Mouse (Mus musculus) MEL (cell line): ENCODE results near the gene Pde6d. TPM values are rescaled to one million over a fixed set of nuclear protein-coding genes. Genes with fewer than 3 reads are reported as not detected.

Source experiments
- DNase-seq: peaks from one replicate; pipeline ENCODE4 v3.0.0; 2011; ENCODE audit warnings: low read depth, low spot score
- H3K27ac ChIP-seq: 2 replicates; pipeline ENCODE4 v1.5.1; 2012; ENCODE audit warnings: low read depth, mild to moderate bottlenecking, control low read depth, low read length, moderate library complexity; ENCODE audit not compliant: control insufficient read depth
- H3K27me3 ChIP-seq, 2 experiments: fragments of 150-350 bp in 1 of 2; sonication (generic) in 1 of 2; 2 replicates each; pipeline ENCODE4 v1.6.1; 2012; ENCODE audit warnings: low read length in 2 of 2, mild to moderate bottlenecking in 2 of 2, improper control_type of control experiment in 1 of 2, moderate library complexity in 1 of 2; ENCODE audit not compliant: insufficient read depth in 2 of 2, control insufficient read depth in 1 of 2
- H3K36me3 ChIP-seq, 2 experiments: 2 replicates each; pipeline ENCODE4 v1.6.1; 2012 to 2014; ENCODE audit warnings: low read length in 2 of 2, improper control_type of control experiment in 1 of 2, inconsistent platforms in 1 of 2, mild to moderate bottlenecking in 1 of 2; ENCODE audit not compliant: insufficient read depth in 2 of 2, control insufficient read depth in 1 of 2
- H3K4me1 ChIP-seq, 2 experiments: fragments of 150-350 bp in 1 of 2; sonication (generic) in 1 of 2; 2 replicates each; pipeline ENCODE4 v1.6.1; 2012; ENCODE audit warnings: low read length in 2 of 2, improper control_type of control experiment in 1 of 2, mild to moderate bottlenecking in 1 of 2; ENCODE audit not compliant: insufficient read depth in 2 of 2, control insufficient read depth in 1 of 2
- H3K4me3 ChIP-seq, 2 experiments: fragments of 150-350 bp in 1 of 2; sonication (generic) in 1 of 2; 2 replicates each; pipeline ENCODE4 v1.5.1; 2012; ENCODE audit warnings: low read depth in 2 of 2, low read length in 2 of 2, mild to moderate bottlenecking in 2 of 2, moderate library complexity in 2 of 2, control low read depth in 1 of 2, improper control_type of control experiment in 1 of 2; ENCODE audit not compliant: control insufficient read depth in 1 of 2, insufficient read depth in 1 of 2
- H3K79me2 ChIP-seq: 2 replicates; pipeline ENCODE4 v1.6.1; 2012; ENCODE audit warnings: mild to moderate bottlenecking, low read length, moderate library complexity; ENCODE audit not compliant: control insufficient read depth, poor library complexity, insufficient read depth
- H3K9ac ChIP-seq: 2 replicates; pipeline ENCODE4 v1.6.1; 2012; ENCODE audit warnings: low read depth, mild to moderate bottlenecking, control low read depth, low read length, moderate library complexity; ENCODE audit not compliant: control insufficient read depth, poor library complexity, severe bottlenecking
- H3K9me3 ChIP-seq: fragments of 150-350 bp; sonication (generic); replicated peaks from 2 replicates; pipeline ENCODE4 v1.6.1; 2012; ENCODE audit warnings: mild to moderate bottlenecking, low read length, improper control_type of control experiment, moderate library complexity; ENCODE audit not compliant: insufficient read depth
- CHD1 ChIP-seq: IDR thresholded peaks from 2 replicates; pipeline ENCODE4 v1.6.1; 2012; ENCODE audit warnings: low read depth, mild to moderate bottlenecking, inconsistent platforms, low read length, improper control_type of control experiment
- CHD2 ChIP-seq: IDR thresholded peaks from 2 replicates; pipeline ENCODE4 v1.6.1; 2011; ENCODE audit warnings: low read length, improper control_type of control experiment
- CTCF ChIP-seq, 3 experiments: IDR thresholded peaks in 2 of 3; conservative IDR thresholded peaks in 1 of 3; 2 replicates each; pipeline ENCODE4 v1.5.1; 2011 to 2012; ENCODE audit warnings: low read length in 3 of 3, low read depth in 2 of 3, mild to moderate bottlenecking in 2 of 3, improper control_type of control experiment in 1 of 3, inconsistent platforms in 1 of 3, mixed read lengths in 1 of 3, moderate library complexity in 1 of 3; ENCODE audit not compliant: control insufficient read depth in 1 of 3, insufficient read depth in 1 of 3, poor library complexity in 1 of 3, severe bottlenecking in 1 of 3
- E2F4 ChIP-seq: IDR thresholded peaks from 2 replicates; pipeline ENCODE4 v1.6.1; 2011; ENCODE audit warnings: low read depth, low read length, improper control_type of control experiment, borderline replicate concordance
- ELF1 ChIP-seq: IDR thresholded peaks from 2 replicates; pipeline ENCODE4 v1.6.1; 2014; ENCODE audit warnings: low read depth, mild to moderate bottlenecking, inconsistent platforms, low read length, improper control_type of control experiment, moderate library complexity
- EP300 ChIP-seq, 2 experiments: IDR thresholded peaks; 2 replicates each; pipeline ENCODE4 v1.6.1; 2011; ENCODE audit warnings: improper control_type of control experiment in 2 of 2, low read length in 2 of 2, low read depth in 1 of 2, mild to moderate bottlenecking in 1 of 2
- ETS1 ChIP-seq: IDR thresholded peaks from 2 replicates; pipeline ENCODE4 v1.6.1; 2012; ENCODE audit warnings: low read depth, mild to moderate bottlenecking, inconsistent platforms, low read length, improper control_type of control experiment, moderate library complexity
- GABPA ChIP-seq: IDR thresholded peaks from 2 replicates; pipeline ENCODE4 v1.6.1; 2012; ENCODE audit warnings: low read depth, mild to moderate bottlenecking, inconsistent platforms, low read length, improper control_type of control experiment, moderate library complexity
- GATA1 ChIP-seq: IDR thresholded peaks from 2 replicates; pipeline ENCODE4 v1.6.1; 2011; ENCODE audit warnings: low read depth, low read length, improper control_type of control experiment
- HCFC1 ChIP-seq: IDR thresholded peaks from 2 replicates; pipeline ENCODE4 v1.6.1; 2012; ENCODE audit warnings: low read depth, mild to moderate bottlenecking, inconsistent platforms, low read length, improper control_type of control experiment, moderate library complexity
- JUND ChIP-seq: IDR thresholded peaks from 2 replicates; pipeline ENCODE4 v1.6.1; 2011; ENCODE audit warnings: low read depth, mild to moderate bottlenecking, improper control_type of control experiment, low read length
- KAT2A ChIP-seq: conservative IDR thresholded peaks from 2 replicates; pipeline ENCODE4 v1.6.1; 2012; ENCODE audit warnings: low read depth, low read length, improper control_type of control experiment, inconsistent platforms
- MAFK ChIP-seq: IDR thresholded peaks from 2 replicates; pipeline ENCODE4 v1.6.1; 2011; ENCODE audit warnings: low read depth, mild to moderate bottlenecking, low read length, improper control_type of control experiment, borderline replicate concordance
- MAX ChIP-seq: IDR thresholded peaks from 2 replicates; pipeline ENCODE4 v1.6.1; 2011; ENCODE audit warnings: low read length, improper control_type of control experiment
- MEF2A ChIP-seq: IDR thresholded peaks from 2 replicates; pipeline ENCODE4 v1.6.1; 2014; ENCODE audit warnings: low read depth, mild to moderate bottlenecking, inconsistent platforms, low read length, improper control_type of control experiment; ENCODE audit not compliant: poor library complexity, insufficient replicate concordance, severe bottlenecking; ENCODE audit errors: extremely low read depth
- MXI1 ChIP-seq: IDR thresholded peaks from 2 replicates; pipeline ENCODE4 v1.6.1; 2011; ENCODE audit warnings: mild to moderate bottlenecking, low read depth, low read length, improper control_type of control experiment
- MYB ChIP-seq: IDR thresholded peaks from 2 replicates; pipeline ENCODE4 v1.6.1; 2011; ENCODE audit warnings: mild to moderate bottlenecking, low read depth, low read length, improper control_type of control experiment
- NELFE ChIP-seq: IDR thresholded peaks from 2 replicates; pipeline ENCODE4 v1.6.1; 2011; ENCODE audit warnings: low read depth, low read length, improper control_type of control experiment
- NRF1 ChIP-seq: IDR thresholded peaks from 2 replicates; pipeline ENCODE4 v1.6.1; 2014; ENCODE audit warnings: low read depth, mild to moderate bottlenecking, inconsistent platforms, low read length, improper control_type of control experiment, moderate library complexity; ENCODE audit not compliant: poor library complexity, insufficient read depth, severe bottlenecking
- POLR2A ChIP-seq, 2 experiments: IDR thresholded peaks; 2 replicates each; pipeline ENCODE4 v1.6.1; 2011 to 2012; ENCODE audit warnings: low read length in 2 of 2, mild to moderate bottlenecking in 2 of 2, control low read depth in 1 of 2, improper control_type of control experiment in 1 of 2, low read depth in 1 of 2, moderate library complexity in 1 of 2; ENCODE audit not compliant: control insufficient read depth in 1 of 2, insufficient read depth in 1 of 2, poor library complexity in 1 of 2
- POLR2AphosphoS2 ChIP-seq: IDR thresholded peaks from 2 replicates; pipeline ENCODE4 v1.6.1; 2011; ENCODE audit warnings: low read length, improper control_type of control experiment
- POLR2AphosphoS5 ChIP-seq: IDR thresholded peaks from 2 replicates; pipeline ENCODE4 v1.6.1; 2012; ENCODE audit warnings: low read depth, borderline replicate concordance, mild to moderate bottlenecking, inconsistent platforms, low read length, moderate library complexity, mixed read lengths
- RAD21 ChIP-seq: IDR thresholded peaks from 2 replicates; pipeline ENCODE4 v1.6.1; 2011; ENCODE audit warnings: mild to moderate bottlenecking, low read depth, low read length, improper control_type of control experiment
- SIN3A ChIP-seq: IDR thresholded peaks from 2 replicates; pipeline ENCODE4 v1.6.1; 2012; ENCODE audit warnings: low read length, improper control_type of control experiment, inconsistent platforms
- SMC3 ChIP-seq: IDR thresholded peaks from 2 replicates; pipeline ENCODE4 v1.6.1; 2011; ENCODE audit warnings: low read depth, low read length, improper control_type of control experiment
- TAL1 ChIP-seq: IDR thresholded peaks from 2 replicates; pipeline ENCODE4 v1.6.1; 2012; ENCODE audit warnings: mild to moderate bottlenecking, inconsistent platforms, low read length, moderate library complexity, mixed read lengths
- TBP ChIP-seq: IDR thresholded peaks from 2 replicates; pipeline ENCODE4 v1.8.0; 2011; ENCODE audit warnings: low read depth, low read length, improper control_type of control experiment
- TCF12 ChIP-seq: IDR thresholded peaks from 2 replicates; pipeline ENCODE4 v1.6.1; 2014; ENCODE audit warnings: low read depth, mild to moderate bottlenecking, inconsistent platforms, low read length, improper control_type of control experiment, moderate library complexity
- UBTF ChIP-seq: IDR thresholded peaks from 2 replicates; pipeline ENCODE4 v1.6.1; 2012; ENCODE audit warnings: low read depth, mild to moderate bottlenecking, inconsistent platforms, low read length, improper control_type of control experiment, moderate library complexity, borderline replicate concordance; ENCODE audit not compliant: insufficient read depth
- USF1 ChIP-seq: IDR thresholded peaks from 2 replicates; pipeline ENCODE4 v1.6.1; 2014; ENCODE audit warnings: low read depth, mild to moderate bottlenecking, inconsistent platforms, low read length, improper control_type of control experiment, moderate library complexity
- USF2 ChIP-seq, 2 experiments: IDR thresholded peaks; 2 replicates each; pipeline ENCODE4 v1.6.1; 2011 to 2012; ENCODE audit warnings: improper control_type of control experiment in 2 of 2, low read length in 2 of 2, borderline replicate concordance in 1 of 2, inconsistent platforms in 1 of 2, low read depth in 1 of 2, mild to moderate bottlenecking in 1 of 2; ENCODE audit not compliant: insufficient read depth in 1 of 2
- ZC3H11A ChIP-seq: IDR thresholded peaks from 2 replicates; pipeline ENCODE4 v1.6.1; 2012; ENCODE audit warnings: low read depth, mild to moderate bottlenecking, inconsistent platforms, low read length, improper control_type of control experiment
- ZKSCAN1 ChIP-seq: IDR thresholded peaks from 2 replicates; pipeline ENCODE4 v1.6.1; 2012; ENCODE audit warnings: low read depth, mild to moderate bottlenecking, inconsistent platforms, low read length, improper control_type of control experiment, moderate library complexity
- ZMIZ1 ChIP-seq: IDR thresholded peaks from 2 replicates; pipeline ENCODE4 v1.6.1; 2012; ENCODE audit warnings: low read depth, mild to moderate bottlenecking, inconsistent platforms, low read length, improper control_type of control experiment, moderate library complexity
- ZNF384 ChIP-seq: IDR thresholded peaks from 2 replicates; pipeline ENCODE4 v1.6.1; 2012; ENCODE audit warnings: low read depth, mild to moderate bottlenecking, inconsistent platforms, low read length, improper control_type of control experiment
- polyA plus RNA-seq, 2 experiments: library from polyadenylated mRNA; stranded (reverse) in 1 of 2; unstranded in 1 of 2; fragments of >175 nt in 1 of 2; fragments of >200 nt in 1 of 2; gene quantifications; 2 replicates each; pipeline versions ENCODE4 v1.2.1 to v1.2.4; 2012; ENCODE audit warnings: low replicate concordance in 2 of 2, low read depth in 1 of 2; ENCODE audit not compliant: insufficient read length in 2 of 2, insufficient read depth in 1 of 2, missing spikeins in 1 of 2
- total RNA-seq: library from RNA; depleted of rRNA; stranded (reverse); fragments of 300-350 nt; gene quantifications from 2 replicates; pipeline ENCODE4 v1.2.3, GENCODE M21; 2012

Gene Pde6d
- total and polyA plus RNA-seq, 3 experiments, result 13.4 to 79.9 TPM; not detected in 1

GRCm38 (mm10) chr1:86503906-86504696 lies 78.3 kb downstream of the Pde6d start:
- peak overlapping the region; percentile 64 to 65 for H3K4me3 ChIP-seq
- no peaks in the 10 kb centered on the region for H3K27me3 ChIP-seq
- peak; percentile 95 for DNase-seq
- H3K36me3 ChIP-seq, result peaks cover 0 to 14% of the 10 kb centered on the region in 2 experiments; a peak in 2 of 4 replicates
- H3K9me3 ChIP-seq, result no peaks in the 10 kb centered on the region
- H3K79me2 ChIP-seq, result peaks cover 8% of the 10 kb centered on the region; the same call in 1 of the 2 replicates
- peaks cover 8 to 40% of the 10 kb centered on the region in 2 experiments; a peak in 3 of 4 replicates for H3K4me1 ChIP-seq
- peak overlapping the region; percentile 95 for H3K27ac ChIP-seq
- H3K9ac ChIP-seq, result peak overlapping the region; percentile 90
- TF ChIP-seq MAX (peak; percentile 83), TAL1 (no peak), GATA1 (no peak), TBP (peak; percentile 56), HCFC1 (peak; percentile 65), ZC3H11A (no peak), SMC3 (0 out of 2 replicates have a peak, but pooled peaks have one; percentile 23), ZKSCAN1 (no peak), ZNF384 (no peak), POLR2A (IDR thresholded peaks at IDR 0.05; ENCODE audit: control insufficient read depth in 1 of 2, insufficient read depth in 1 of 2, low read depth in 1 of 2, low read length in 2 of 2, poor library complexity in 1 of 2) (peak; percentile 46 to 56; a peak in 1 of 4 replicates), E2F4 (no peak; the same call in 1 of the 2 replicates), NRF1 (peak; percentile 16; the same call in 1 of the 2 replicates), CHD1 (no peak), NELFE (peak; percentile 74), ZMIZ1 (peak; percentile 49), RAD21 (peak; percentile 14; the same call in 1 of the 2 replicates), TCF12 (no peak; the same call in 1 of the 2 replicates), EP300 (IDR thresholded peaks at IDR 0.05; ENCODE audit: low read depth in 1 of 2, low read length in 2 of 2) (no peak; a peak in 1 of 4 replicates), POLR2AphosphoS5 (no peak), GABPA (no peak), MXI1 (peak; percentile 58; the same call in 1 of the 2 replicates), UBTF (no peak), JUND (no peak), USF1 (peak; percentile 71), MYB (no peak), ETS1 (peak; percentile 53), MAFK (no peak), POLR2AphosphoS2 (no peak; the same call in none of the 2 replicates), CHD2 (no peak), USF2 (IDR thresholded peaks at IDR 0.05; ENCODE audit: borderline replicate concordance in 1 of 2, insufficient read depth in 1 of 2, low read depth in 1 of 2, low read length in 2 of 2) (no peak), ELF1 (peak; percentile 42; the same call in 1 of the 2 replicates), KAT2A (peak; percentile 44; the same call in 1 of the 2 replicates), MEF2A (no peak), CTCF (IDR thresholded peaks at IDR 0.05 in 2 of 3, conservative IDR thresholded peaks at IDR 0.05 in 1 of 3; ENCODE audit: control insufficient read depth in 1 of 3, insufficient read depth in 1 of 3, low read depth in 2 of 3, low read length in 3 of 3, poor library complexity in 1 of 3, severe bottlenecking in 1 of 3) (peak in 2 of 3 experiments; percentile 52 to 61; a peak in 5 of 6 replicates), SIN3A (no peak)
